Mouse (Mus musculus) intestine, embryonic 14.5 days (tissue): ENCODE measurements around the gene Ccdc57. TPM values are rescaled to one million over a fixed set of nuclear protein-coding genes. Genes with fewer than 3 reads are reported as not detected.
A peak's percentile ranks its signal among the peaks of the same experiment; 100 is the strongest.

ENCODE experiments used
- ATAC-seq: fragments of 200-750 bp; cut with Nextera tagmentation; replicated peaks from 2 replicates; pipeline ENCODE4 v1.8.0; 2017; ENCODE audit warnings: low read depth, moderate number of reproducible peaks, moderate TSS enrichment, moderate library complexity; ENCODE audit not compliant: low FRiP score, low TSS enrichment
- DNase-seq: peaks from one replicate; pipeline ENCODE4 v3.0.0-alpha.2; 2018; ENCODE audit warnings: low spot score
- H3K27ac ChIP-seq: fragments of 300-500 bp; sonication (generic); 2 replicates; pipeline ENCODE4 v1.5.1; 2014; ENCODE audit warnings: low read depth, mild to moderate bottlenecking, control low read depth
- H3K27me3 ChIP-seq: fragments of 300-500 bp; sonication (generic); replicated peaks from 2 replicates; pipeline ENCODE4 v1.6.1; 2014; ENCODE audit warnings: low read length, control low read depth; ENCODE audit not compliant: control insufficient read depth, insufficient read depth
- H3K36me3 ChIP-seq: fragments of 300-500 bp; sonication (generic); 2 replicates; pipeline ENCODE4 v1.6.1; 2014; ENCODE audit warnings: low read length, control low read depth; ENCODE audit not compliant: control insufficient read depth, insufficient read depth
- H3K4me1 ChIP-seq: fragments of 300-500 bp; sonication (generic); replicated peaks from 2 replicates; pipeline ENCODE4 v1.6.1; 2014; ENCODE audit warnings: low read length, control low read depth, mixed read lengths; ENCODE audit not compliant: control insufficient read depth, insufficient read depth
- H3K4me2 ChIP-seq: fragments of 300-500 bp; sonication (generic); 2 replicates; pipeline ENCODE4 v1.6.1; 2014; ENCODE audit warnings: low read length
- H3K4me3 ChIP-seq: fragments of 300-500 bp; sonication (generic); 2 replicates; pipeline ENCODE4 v1.5.1; 2014; ENCODE audit warnings: low read depth, low read length, control low read depth, mixed read lengths
- H3K9ac ChIP-seq: fragments of 300-500 bp; sonication (generic); 2 replicates; pipeline ENCODE4 v1.6.1; 2014; ENCODE audit warnings: mild to moderate bottlenecking, low read length
- H3K9me3 ChIP-seq: fragments of 300-500 bp; sonication (generic); 2 replicates; pipeline ENCODE4 v1.6.1; 2016; ENCODE audit warnings: low read length, control low read depth; ENCODE audit not compliant: control insufficient read depth
- WGBS: fragments of 180-500 bp; shearing (Covaris S2); extraction: QIAGEN DNeasy Blood & Tissue Kit; methylation state at CpG from one replicate; pipeline ENCODE4 v1.1.7; 2014; 5-methylcytosine and 5-hydroxymethylcytosine counted together
- polyA plus RNA-seq: library from polyadenylated mRNA; unstranded; fragments of >200 nt; fragmentation: Nextera tagmentation; extraction: Ambion mirVana; gene quantifications from 2 replicates; pipeline ENCODE4 v1.2.1, GENCODE M21; 2014

Gene Ccdc57
- polyA plus RNA-seq, 1 experiment from 2014 or later: 5.9 TPM

DNA sequence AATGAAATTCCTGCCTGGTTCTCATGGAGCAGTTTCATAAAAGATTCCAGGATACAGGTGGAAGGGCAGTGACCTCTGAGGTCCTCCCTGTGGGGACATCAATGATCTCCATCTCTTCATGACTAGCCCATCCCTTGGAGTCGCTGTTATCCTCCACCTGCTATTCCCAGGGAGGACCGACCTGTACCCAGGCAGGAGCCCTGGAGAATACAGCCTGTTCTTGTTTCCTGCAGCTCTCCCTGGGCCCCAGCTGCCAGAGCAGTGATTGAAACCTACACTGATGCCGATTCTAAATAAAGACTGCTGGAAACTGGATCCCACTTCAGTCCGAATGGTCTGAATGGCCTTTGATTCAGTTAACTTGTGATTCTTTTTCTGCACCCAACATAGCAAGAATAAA is 1.2 kb downstream of the Ccdc57 start:
- no peak for ATAC-seq
- Histone ChIP-seq H3K4me1 (0 out of 2 replicates have a peak, but pooled peaks cover 3% of the 10 kb centered on the region), H3K9me3 (no peaks in the 10 kb centered on the region), H3K4me3 (no peak overlapping the region), H3K4me2 (no peak overlapping the region), H3K36me3 (peaks cover under 1% of the 10 kb centered on the region; the same call in 1 of the 2 replicates), H3K27ac (no peak overlapping the region), H3K27me3 (no peaks in the 10 kb centered on the region), H3K9ac (no peak overlapping the region)
- 90% methylated on average over 4 of the region's 4 CpGs for WGBS
- DNase-seq: no peak

DNA sequence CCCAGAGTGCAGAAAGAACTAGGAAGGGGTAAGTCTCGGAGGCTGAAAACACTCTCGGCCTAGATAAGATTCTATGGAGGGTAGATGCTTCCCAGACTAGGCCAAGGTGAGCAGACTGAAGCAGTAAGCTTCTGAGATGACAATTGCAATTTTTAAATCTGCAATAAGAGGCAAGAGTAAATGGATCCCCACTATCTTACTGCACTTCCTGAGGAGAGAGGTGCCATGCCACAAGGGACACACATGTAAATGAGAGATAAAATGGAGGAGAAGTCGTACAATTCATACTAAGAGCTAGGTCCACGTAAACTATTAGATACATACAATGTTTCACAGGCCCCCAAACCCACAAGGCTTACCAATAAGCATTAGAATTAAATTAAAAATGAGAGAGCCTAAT is 4.2 kb downstream of the Ccdc57 start:
- DNase-seq (no peak), ATAC-seq (no peak)
- Histone ChIP-seq H3K9me3 (no peaks in the 10 kb centered on the region), H3K4me2 (no peak overlapping the region), H3K36me3 (peaks cover 14% of the 10 kb centered on the region), H3K4me1 (0 out of 2 replicates have a peak, but pooled peaks cover 3% of the 10 kb centered on the region), H3K4me3 (no peak overlapping the region), H3K9ac (no peak overlapping the region), H3K27me3 (no peaks in the 10 kb centered on the region), H3K27ac (no peak overlapping the region)
- WGBS: 90% methylated on average over 4 of the region's 4 CpGs

GRCm38 (mm10) chr11:120922528-120922927 is 10.1 kb downstream of the Ccdc57 start:
- H3K36me3 ChIP-seq: peaks cover 60% of the 10 kb centered on the region

DNA sequence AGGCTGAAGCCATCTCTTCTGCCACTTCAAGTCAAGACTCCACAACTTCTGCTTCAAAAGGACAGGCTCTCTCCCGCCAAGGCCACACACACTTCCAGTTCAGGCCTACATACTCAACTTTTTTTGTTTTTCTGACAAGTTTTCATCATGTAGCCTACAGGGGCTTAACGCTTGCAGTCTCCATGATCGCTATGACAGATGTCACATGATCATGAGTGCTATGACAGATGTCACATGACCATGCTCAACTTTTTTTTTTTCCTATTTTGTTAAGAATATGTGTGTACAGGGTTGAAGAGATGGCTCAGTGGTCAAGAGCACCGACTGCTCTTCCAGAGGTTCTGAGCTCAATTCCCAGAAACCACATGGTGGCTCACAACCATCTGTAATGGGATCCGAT is 14.9 kb downstream of the Ccdc57 start:
- 94% methylated on average over 5 of the region's 5 CpGs for WGBS
- no peak overlapping the region for H3K27ac ChIP-seq
- no peaks in the 10 kb centered on the region for H3K4me1 ChIP-seq
- ATAC-seq (no peak), DNase-seq (no peak)
- no peak overlapping the region for H3K4me3 ChIP-seq
- no peak overlapping the region for H3K9ac ChIP-seq
- H3K36me3 ChIP-seq: peaks cover 57% of the 10 kb centered on the region
- H3K9me3 ChIP-seq: no peaks in the 10 kb centered on the region
- H3K4me2 ChIP-seq: no peak overlapping the region
- no peaks in the 10 kb centered on the region for H3K27me3 ChIP-seq

More at GRCm38 (mm10) chr11:120922528-120922927, 10.1 kb downstream of the Ccdc57 start:
- Histone ChIP-seq H3K9ac (no peak overlapping the region), H3K27me3 (no peaks in the 10 kb centered on the region), H3K9me3 (no peaks in the 10 kb centered on the region), H3K27ac (no peak overlapping the region), H3K4me3 (no peak overlapping the region), H3K4me1 (no peaks in the 10 kb centered on the region), H3K4me2 (no peak overlapping the region)
- 87% methylated on average over 3 of the region's 3 CpGs for WGBS
- ATAC-seq: no peak
- DNase-seq: no peak

DNA sequence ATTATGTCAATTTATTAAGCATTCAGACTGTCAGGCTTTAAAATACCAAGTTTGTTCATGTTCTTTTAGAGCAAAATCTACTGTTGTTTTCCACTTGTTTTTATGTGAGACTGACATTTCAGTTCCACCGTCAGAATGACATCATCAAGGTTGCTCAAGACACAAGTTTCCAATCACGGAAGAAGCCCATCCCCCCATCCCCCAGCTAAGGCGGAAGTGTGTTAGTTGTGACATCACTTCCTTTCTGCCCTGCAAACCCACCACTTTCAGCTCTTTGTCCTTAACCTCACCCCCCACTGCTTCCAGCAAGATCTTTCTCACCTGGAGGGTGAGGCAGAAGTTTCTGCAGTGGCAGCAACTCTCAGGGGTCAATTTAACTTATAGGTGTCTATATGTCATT is 16.2 kb downstream of the Ccdc57 start:
- Histone ChIP-seq H3K4me2 (no peak overlapping the region), H3K9me3 (no peaks in the 10 kb centered on the region), H3K27ac (no peak overlapping the region), H3K9ac (no peak overlapping the region), H3K4me1 (no peaks in the 10 kb centered on the region), H3K27me3 (no peaks in the 10 kb centered on the region), H3K36me3 (peaks cover 50% of the 10 kb centered on the region), H3K4me3 (no peak overlapping the region)
- no peak for ATAC-seq
- 67% methylated on average over 3 of the region's 3 CpGs for WGBS
- DNase-seq: no peak

DNA sequence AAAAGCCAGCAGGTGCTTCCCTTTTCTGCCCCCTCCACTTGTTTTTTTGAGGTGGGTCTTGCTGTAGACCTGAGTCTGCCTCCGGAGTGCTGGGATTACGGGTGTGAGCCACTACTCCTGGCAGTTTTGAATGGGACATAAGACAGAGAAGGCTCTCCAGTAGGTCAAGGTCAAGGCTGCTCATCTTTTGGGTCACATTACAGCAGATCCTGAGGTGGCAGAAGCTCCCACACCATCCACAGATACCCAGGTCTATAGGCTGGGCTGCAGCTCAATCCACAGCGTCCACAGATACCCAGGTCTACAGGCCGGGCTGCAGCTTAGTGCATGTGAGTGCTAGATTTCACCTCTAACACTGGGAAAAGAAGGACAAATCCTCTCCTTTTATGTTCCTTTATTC is 18.9 kb downstream of the Ccdc57 start:
- H3K27ac ChIP-seq: no peak overlapping the region
- no peaks in the 10 kb centered on the region for H3K4me1 ChIP-seq
- H3K4me3 ChIP-seq: no peak overlapping the region
- WGBS: 97% methylated on average over 4 of the region's 4 CpGs
- no peak for ATAC-seq
- no peak for DNase-seq
- H3K4me2 ChIP-seq: no peak overlapping the region
- no peaks in the 10 kb centered on the region for H3K9me3 ChIP-seq
- peaks cover 26% of the 10 kb centered on the region for H3K36me3 ChIP-seq
- H3K9ac ChIP-seq: no peak overlapping the region
- H3K27me3 ChIP-seq: no peaks in the 10 kb centered on the region

DNA sequence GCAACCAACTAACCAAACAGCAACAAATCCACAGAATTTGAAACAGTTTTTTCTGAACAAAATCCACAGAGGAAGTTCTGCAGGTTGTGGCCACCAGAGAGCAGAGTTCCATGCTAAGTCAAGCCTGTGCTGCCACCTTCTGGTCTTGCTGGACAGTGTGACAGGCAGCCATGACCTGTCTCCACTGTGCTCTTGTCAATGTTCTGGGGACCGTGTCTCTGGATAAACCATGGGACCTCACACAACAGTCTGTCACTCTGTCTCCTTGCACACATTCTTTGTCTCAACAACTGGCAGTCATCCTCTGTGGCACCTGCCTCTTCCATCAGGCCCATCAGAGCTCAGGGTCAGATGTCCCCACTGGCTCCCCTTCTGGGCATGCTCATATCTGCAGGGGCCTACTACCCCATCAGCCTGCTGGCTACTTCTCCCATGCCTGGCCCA is 27.2 kb downstream of the Ccdc57 start:
- no peak overlapping the region for H3K4me2 ChIP-seq
- no peaks in the 10 kb centered on the region for H3K9me3 ChIP-seq
- DNase-seq: peak; percentile 83
- H3K4me1 ChIP-seq: no peaks in the 10 kb centered on the region
- peak; percentile 70 for ATAC-seq
- no peaks in the 10 kb centered on the region for H3K27me3 ChIP-seq
- no peak overlapping the region for H3K4me3 ChIP-seq
- peaks cover 12% of the 10 kb centered on the region; the same call in 1 of the 2 replicates for H3K36me3 ChIP-seq
- H3K27ac ChIP-seq: no peak overlapping the region
- WGBS: 24% methylated on average over 1 of the region's 1 CpGs
- H3K9ac ChIP-seq: no peak overlapping the region

GRCm38 (mm10) chr11:120904561-120904960 is 28.1 kb downstream of the Ccdc57 start:
- DNase-seq (no peak), ATAC-seq (no peak)
- Histone ChIP-seq H3K27me3 (no peaks in the 10 kb centered on the region), H3K4me2 (no peak overlapping the region), H3K27ac (no peak overlapping the region), H3K9ac (no peak overlapping the region), H3K9me3 (no peaks in the 10 kb centered on the region), H3K36me3 (peaks cover 12% of the 10 kb centered on the region; the same call in 1 of the 2 replicates), H3K4me3 (no peak overlapping the region), H3K4me1 (no peaks in the 10 kb centered on the region)
- 93% methylated on average over 3 of the region's 3 CpGs for WGBS

GRCm38 (mm10) chr11:120903159-120903850 is 29.4 kb downstream of the Ccdc57 start:
- H3K4me3 ChIP-seq: no peak overlapping the region
- H3K36me3 ChIP-seq: peaks cover 12% of the 10 kb centered on the region; the same call in 1 of the 2 replicates
- DNase-seq (peak; percentile 53), ATAC-seq (no peak)
- no peaks in the 10 kb centered on the region for H3K9me3 ChIP-seq
- H3K27ac ChIP-seq: 0 out of 2 replicates have a peak overlapping the region, but pooled peaks have one; percentile 19
- WGBS: 65% methylated on average over 24 of the region's 24 CpGs
- no peak overlapping the region for H3K4me2 ChIP-seq
- H3K4me1 ChIP-seq: no peaks in the 10 kb centered on the region
- no peaks in the 10 kb centered on the region for H3K27me3 ChIP-seq
- H3K9ac ChIP-seq: no peak overlapping the region
